Mouse (Mus musculus) retina, adult 2 months (tissue): Measurements from ENCODE around the gene Taf8.
A peak's percentile ranks its signal among the peaks of the same experiment; 100 is the strongest.

Source experiments
- DNase-seq: peaks from one replicate; pipeline ENCODE4 v3.0.0-alpha.2; 2012; ENCODE audit warnings: low read depth, low spot score

The Taf8 gene

GRCm38 (mm10) chr17:47501946-47502706, at the start of gene Taf8:
TSS of gene Taf8 (minus strand) at chr17:47502292.
- peak; percentile 81 for DNase-seq

- no peak for DNase-seq
Measured at GRCm38 (mm10) chr17:47551049-47551448, 49.0 kb upstream of the Taf8 start.

DNA sequence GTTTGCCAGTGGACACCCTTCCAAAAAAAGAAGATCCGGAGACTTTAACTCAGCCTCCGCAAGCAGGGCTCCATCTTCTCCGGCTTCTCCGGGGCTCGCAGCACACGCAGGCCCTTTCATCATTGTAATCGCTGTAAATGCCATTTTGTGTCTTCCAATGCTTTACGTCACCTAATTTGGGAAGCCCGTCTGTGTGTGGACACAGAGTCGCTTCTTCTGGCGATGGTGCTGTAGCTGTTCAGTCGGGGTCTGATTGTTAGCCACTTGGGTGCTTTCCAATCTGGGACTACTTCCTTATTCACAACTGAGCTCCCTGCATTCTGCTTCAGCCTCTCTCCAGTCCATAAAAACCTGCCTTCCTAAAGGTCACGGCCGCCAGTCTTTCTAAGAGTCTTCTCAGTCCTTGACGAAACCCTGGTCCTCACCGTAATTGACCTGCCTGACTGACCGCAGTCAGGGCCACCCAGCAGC, 43.8 kb upstream of the Taf8 start:
- DNase-seq, result no peak

- no peak for DNase-seq
Measured at GRCm38 (mm10) chr17:47545154-47545553, 43.1 kb upstream of the Taf8 start.

DNA sequence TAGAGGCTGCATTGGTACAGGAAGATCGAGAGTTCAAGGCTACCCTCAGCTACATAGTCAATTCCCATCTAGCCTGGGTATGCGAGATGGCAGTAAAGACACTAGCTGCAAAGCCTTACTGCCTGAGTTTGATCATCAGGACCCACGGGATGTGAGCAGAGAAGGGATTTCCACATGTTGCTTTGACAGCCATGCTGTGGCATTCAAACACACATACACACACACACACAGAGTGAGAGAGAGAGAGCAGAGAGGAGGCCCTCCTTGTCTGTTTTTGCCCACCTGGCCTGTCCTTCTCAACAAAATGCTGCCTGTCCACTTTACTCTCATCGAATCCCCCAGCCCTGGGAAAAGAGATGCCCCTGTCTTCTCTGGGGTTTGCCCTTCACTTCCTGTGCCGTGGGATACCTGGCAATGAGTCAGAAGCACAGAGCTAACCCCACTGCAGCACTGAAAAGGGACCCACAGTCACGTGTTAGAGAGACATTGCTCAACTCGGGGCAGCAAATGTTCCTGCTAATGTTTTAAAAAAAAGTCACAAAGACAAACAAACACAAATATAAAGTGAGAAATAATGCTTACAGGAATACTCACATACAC, 41.1 kb upstream of the Taf8 start:
- DNase-seq, result no peak

- no peak for DNase-seq
Measured at GRCm38 (mm10) chr17:47542061-47542460, 40.0 kb upstream of the Taf8 start.

DNA sequence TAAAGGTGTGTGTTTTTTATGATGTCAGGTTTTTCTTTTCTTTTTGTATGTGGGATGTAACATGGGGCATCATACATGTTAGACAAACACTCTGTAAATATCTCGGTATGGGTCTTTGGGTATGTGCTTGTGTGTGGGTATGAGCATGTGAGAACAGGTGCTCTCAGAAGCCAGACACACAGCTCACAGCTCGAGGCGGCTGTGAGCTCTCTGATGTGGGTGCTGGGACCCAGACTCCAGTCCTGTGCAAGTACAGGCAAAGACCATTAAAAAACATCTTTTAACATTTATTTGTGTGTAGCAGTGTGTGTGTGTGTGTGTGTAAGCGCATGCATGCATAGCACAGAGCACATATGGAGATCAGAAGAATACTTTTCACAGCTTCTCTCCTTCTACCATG, 37.0 kb upstream of the Taf8 start:
- DNase-seq, result no peak

GRCm38 (mm10) chr17:47538049-47538448, 36.0 kb upstream of the Taf8 start:
- DNase-seq, result no peak

GRCm38 (mm10) chr17:47535812-47536236, 33.7 kb upstream of the Taf8 start:
- DNase-seq, result no peak

DNA sequence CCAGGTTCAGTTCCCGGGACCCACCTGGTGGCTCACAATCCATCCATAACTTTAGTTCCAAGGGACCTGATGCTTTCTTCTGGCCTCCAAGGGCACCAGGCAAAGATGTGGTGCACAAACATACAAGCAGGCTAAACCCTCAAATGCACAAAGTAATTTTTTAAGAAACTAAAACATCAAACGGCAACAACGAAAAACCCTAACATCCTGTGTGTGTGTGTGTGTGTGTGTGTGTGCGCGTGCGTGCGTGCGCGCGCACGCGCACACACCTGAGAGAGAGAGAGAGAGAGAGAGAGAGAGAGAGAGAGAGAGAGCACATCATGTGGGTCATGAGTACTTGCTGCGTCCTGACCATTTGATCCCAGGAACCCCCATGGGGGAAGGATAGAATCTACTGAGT, 31.6 kb upstream of the Taf8 start:
- no peak for DNase-seq

- DNase-seq, result no peak
Measured at GRCm38 (mm10) chr17:47532364-47532763, 30.3 kb upstream of the Taf8 start.

DNA sequence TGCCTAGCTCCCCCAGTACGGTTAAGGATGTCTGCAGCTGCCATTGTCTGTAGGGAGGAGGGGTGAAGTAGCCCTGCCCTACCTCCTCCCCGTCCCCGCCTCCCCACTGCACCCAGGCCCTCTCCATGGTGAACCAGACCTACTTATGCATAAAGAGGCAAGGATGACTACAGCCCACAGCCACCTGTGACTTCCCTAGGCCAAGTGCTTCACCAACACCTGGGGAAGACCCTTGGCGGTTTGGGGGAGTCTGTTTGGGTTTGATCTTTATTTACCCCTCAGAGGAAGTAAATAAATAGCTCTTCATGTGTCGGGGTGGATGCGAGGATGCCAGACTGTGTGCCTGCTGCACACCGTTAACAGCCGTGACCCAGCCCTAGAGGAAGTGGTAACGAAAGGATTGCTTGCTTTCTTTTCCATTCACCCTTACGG, 29.3 kb upstream of the Taf8 start:
- no peak for DNase-seq

DNA sequence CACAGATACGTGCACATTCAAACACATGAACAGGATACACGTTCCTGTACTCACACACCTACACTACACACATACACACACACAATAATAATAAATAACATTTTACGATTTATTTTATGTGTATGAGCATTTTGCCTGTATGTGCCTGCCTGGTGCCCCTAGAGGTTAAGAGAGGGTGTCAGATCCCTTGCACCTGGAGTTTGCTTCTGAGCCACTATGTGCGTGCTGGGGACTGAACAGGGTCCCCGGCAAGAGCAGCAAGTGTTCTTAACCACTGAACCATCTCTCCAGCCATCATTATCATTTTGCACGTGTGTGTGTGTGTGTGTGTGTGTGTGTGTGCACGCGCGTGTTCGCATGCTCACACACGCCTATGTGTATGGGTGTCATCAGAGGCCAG, 27.5 kb upstream of the Taf8 start:
- no peak for DNase-seq

GRCm38 (mm10) chr17:47528919-47529318, 26.8 kb upstream of the Taf8 start:
- no peak for DNase-seq

DNA sequence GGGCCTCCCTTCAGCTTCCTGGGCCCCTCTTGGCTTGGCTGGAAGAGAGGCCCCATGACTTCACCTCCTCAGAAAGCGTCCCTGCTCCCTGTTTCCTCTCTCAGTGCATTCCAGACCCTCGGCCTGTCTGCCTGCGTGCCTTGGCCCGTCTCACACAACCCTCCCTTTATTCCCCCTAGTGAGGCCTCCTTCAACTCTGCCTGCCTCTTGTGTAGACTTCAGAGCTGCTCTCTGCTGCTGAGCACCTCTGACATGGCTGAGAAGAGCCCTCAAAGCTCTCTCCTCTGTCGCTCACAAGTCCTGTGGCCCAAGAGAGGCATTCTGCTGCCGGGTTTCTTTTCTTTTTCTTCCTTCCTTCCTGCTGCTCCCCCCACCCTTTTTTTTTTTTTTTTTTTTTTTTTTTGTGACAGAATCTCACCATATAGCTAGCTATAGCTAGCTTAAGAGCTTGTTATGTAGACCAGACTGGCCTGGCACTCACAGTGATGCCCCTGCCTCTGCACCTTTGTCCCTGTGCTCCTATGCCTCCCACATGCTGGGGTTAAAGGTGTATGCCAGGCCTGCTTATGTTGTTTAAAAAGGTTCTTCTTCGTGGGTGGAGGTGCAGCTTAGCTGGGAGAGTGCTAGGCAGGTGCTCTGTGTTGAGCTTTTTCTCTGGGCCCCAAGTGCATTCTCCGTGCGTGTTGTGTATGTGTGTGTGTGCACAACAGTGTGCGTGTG, 25.6 kb upstream of the Taf8 start:
- no peak for DNase-seq

DNA sequence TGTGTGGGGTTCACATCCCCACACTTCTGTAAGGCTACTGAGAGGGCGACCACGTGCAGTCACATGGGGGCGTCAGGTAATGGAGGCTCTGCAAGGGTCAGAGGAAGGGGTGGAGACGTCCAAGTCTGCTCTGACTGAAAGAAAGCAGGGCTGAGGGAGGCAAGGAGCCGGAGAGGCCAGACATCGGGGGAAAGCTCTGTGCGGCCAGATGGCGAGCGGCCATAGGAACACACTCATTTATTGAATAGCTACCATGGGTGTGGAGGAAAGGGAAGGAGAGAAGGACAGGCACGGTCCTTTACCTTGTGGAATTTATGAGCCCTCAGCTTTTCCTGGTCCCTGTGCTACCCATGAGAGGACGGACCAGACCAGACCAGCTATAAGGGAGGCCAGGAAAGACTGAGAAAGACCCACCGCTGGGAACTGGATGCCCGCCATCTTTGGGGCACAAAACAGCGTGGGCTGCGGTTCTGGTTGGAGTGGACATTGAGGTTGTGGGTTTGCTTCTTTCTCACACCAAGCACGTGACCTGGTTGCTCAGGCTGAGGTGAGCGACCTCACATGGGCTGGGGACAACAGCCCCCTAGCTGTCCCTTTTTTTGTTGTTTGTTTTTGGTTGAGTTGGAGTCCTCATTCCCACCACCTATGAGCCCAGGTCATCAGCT, 24.9 kb upstream of the Taf8 start:
- DNase-seq, result no peak

GRCm38 (mm10) chr17:47524991-47525390, 22.9 kb upstream of the Taf8 start:
- DNase-seq, result no peak

GRCm38 (mm10) chr17:47524055-47524454, 22.0 kb upstream of the Taf8 start:
- DNase-seq, result no peak

DNA sequence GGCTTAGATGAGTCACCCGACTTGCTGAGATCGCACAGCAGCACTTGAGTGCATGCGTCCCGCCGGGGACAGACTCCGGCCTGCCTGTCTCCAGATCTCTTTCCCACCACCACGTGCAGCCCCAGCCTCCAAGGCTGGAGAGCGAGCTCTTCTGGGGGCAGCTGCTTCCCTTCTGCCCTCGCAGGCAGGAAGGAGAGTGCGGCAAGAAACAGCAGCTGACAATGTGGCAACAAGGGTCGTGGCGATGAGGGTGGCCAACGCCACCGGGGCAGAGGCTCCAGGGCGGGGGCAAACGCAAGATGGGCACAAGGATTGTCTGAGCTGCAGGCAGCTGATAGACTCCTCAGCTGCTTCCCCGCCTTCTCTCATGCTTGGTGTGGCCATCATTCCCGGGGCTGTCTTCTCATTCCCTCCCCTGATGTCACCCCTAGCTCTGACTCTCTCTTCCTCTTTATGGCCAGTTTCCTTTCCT, 21.2 kb upstream of the Taf8 start:
- DNase-seq, result no peak

DNA sequence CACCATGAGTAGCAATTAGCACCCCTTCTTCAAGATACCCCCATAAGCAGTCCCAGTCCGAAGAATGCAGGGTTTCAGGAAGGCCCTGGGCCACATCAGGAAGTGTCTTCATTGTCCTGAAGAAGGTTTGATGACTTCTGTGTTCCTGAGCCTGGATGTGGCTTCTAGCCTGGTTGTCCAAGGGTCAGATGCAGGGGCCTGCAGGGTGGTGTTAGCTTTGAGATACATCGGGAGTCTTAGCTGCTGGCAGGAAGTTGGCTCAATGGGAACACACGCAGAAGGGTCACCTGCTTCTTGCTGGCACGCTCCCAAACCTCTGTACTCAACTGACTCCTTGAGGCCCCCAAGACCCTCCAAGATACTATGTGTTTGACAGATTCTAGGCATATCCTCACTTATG, 20.4 kb upstream of the Taf8 start:
- DNase-seq, result no peak

DNA sequence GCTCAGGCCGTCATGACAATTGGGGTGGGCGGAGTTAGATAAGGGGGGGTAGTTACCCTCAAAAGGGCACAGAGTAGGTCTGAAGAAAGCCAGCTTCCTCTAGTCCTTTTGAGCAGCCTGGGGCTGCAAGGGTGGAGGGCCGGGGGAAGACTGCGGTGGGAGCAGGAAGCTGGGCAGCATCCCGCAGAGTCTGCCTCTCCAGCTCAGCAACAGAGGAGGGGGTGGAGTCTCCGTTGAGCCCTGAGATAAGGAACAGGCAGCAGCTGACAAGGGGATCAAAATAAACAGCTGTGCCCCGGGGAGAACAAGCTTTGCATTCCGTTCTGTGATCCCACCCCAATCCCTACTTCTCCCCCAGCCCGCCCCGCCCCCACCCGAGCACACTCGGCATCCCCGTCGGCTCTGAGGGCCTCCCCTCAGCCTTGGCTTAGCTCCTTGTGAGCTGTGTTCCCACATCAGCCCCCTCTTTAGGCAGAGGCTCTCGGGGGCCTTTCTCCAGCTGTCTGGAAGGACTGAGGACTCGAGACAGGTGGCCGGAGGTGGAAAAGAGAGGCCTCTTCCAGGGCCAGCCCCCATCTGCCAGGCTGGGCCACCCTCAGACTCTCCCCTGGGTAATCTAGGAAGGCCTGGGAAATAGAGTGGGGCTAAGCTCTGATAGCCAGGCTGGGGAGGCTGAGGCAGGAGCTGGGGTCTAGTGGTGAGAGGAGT, 19.6 kb upstream of the Taf8 start:
- no peak for DNase-seq
